Mouse (Mus musculus): Measurements from ENCODE around the gene 1190005I06Rik. TPM values are rescaled to one million over a fixed set of nuclear protein-coding genes. Genes with fewer than 3 reads are reported as not detected.

1190005I06Rik gene
- polyA plus RNA-seq, 2 experiments = 6.4 to 8.7 TPM

- Histone ChIP-seq H3K9ac (ENCODE audit: low read depth, low read length, severe bottlenecking) (no peak overlapping the region), H3K27ac (replicated peaks; ENCODE audit: low read depth, low read length) (no peak overlapping the region), H3K36me3 (ENCODE audit: control insufficient read depth, insufficient read depth, low read length) (no peaks in the 10 kb centered on the region), H3K9me3 (ENCODE audit: control insufficient read depth, low read length) (no peaks in the 10 kb centered on the region), H3K4me1 (ENCODE audit: control insufficient read depth, insufficient read depth, low read length) (peaks cover 8% of the 10 kb centered on the region), H3K4me2 (replicated peaks; ENCODE audit: low read depth, low read length, severe bottlenecking) (no peak overlapping the region), H3K27me3 (ENCODE audit: control insufficient read depth, insufficient read depth, low read length) (no peaks in the 10 kb centered on the region), H3K4me3 (replicated peaks; ENCODE audit: low read length) (no peak overlapping the region)
- ATAC-seq (ENCODE audit: low FRiP score, low read depth) (no peak), DNase-seq (ENCODE audit: low spot score) (no peak)
- no peak for TF ChIP-seq POLR2A (IDR thresholded peaks at IDR 0.05; ENCODE audit: borderline replicate concordance, extremely low read depth, insufficient read depth, insufficient read length)
- 88% methylated on average over 5 of the region's 5 CpGs for WGBS
Measured at GRCm38 (mm10) chr8:120594571-120594970, 52.9 kb downstream of the 1190005I06Rik start.

DNA sequence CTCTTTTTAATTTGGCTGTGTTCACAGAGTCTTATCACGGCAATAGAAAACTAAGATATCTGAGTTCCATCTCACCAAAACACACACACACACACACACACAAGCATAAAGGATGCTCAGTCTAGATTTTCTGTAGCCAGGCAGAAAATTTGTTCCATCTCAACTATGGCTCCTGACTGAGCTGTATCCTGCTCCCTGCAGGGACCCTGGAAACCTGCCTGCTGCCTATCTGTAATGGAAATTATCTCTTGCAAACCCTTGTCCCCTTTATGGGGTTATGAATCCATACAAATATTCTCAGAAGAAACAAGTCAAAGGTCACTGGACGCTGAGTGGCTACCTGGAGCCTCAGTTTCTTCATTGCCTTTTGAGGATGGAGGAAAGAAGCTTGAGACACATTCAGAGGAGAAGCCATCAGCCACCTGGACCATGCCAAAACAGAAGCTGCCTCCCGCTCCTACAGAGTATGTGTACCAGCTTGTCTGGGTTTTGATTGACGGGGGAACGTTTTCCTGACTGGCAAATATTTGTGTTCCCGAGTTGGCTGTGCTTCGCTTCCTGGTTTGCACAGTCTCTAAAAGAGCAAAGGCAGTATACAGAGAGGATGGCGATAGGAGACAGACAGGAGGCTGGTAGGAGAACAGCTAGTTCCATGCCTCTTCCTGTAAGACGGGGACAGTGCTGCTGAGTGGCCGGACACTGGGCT is 55.7 kb downstream of the 1190005I06Rik start:
- Histone ChIP-seq H3K27ac (replicated peaks; ENCODE audit: low read depth, low read length) (no peak overlapping the region), H3K27me3 (ENCODE audit: control insufficient read depth, insufficient read depth, low read length) (no peaks in the 10 kb centered on the region), H3K36me3 (ENCODE audit: control insufficient read depth, insufficient read depth, low read length) (no peaks in the 10 kb centered on the region), H3K4me2 (replicated peaks; ENCODE audit: low read depth, low read length, severe bottlenecking) (no peak overlapping the region), H3K4me1 (ENCODE audit: control insufficient read depth, insufficient read depth, low read length) (peaks cover 5% of the 10 kb centered on the region), H3K4me3 (replicated peaks; ENCODE audit: low read length) (no peak overlapping the region), H3K9me3 (ENCODE audit: control insufficient read depth, low read length) (no peaks in the 10 kb centered on the region), H3K9ac (ENCODE audit: low read depth, low read length, severe bottlenecking) (no peak overlapping the region)
- ATAC-seq (ENCODE audit: low FRiP score, low read depth) (no peak), DNase-seq (ENCODE audit: low spot score) (no peak)
- WGBS = 72% methylated on average over 10 of the region's 10 CpGs
- TF ChIP-seq POLR2A (IDR thresholded peaks at IDR 0.05; ENCODE audit: borderline replicate concordance, extremely low read depth, insufficient read depth, insufficient read length) = no peak

GRCm38 (mm10) chr8:120589921-120590320 is 57.5 kb downstream of the 1190005I06Rik start:
- Histone ChIP-seq H3K9me3 (ENCODE audit: control insufficient read depth, low read length) (no peaks in the 10 kb centered on the region), H3K4me3 (replicated peaks; ENCODE audit: low read length) (peak overlapping the region; percentile 43), H3K4me2 (replicated peaks; ENCODE audit: low read depth, low read length, severe bottlenecking) (peak overlapping the region; percentile 61), H3K27ac (replicated peaks; ENCODE audit: low read depth, low read length) (no peak overlapping the region), H3K27me3 (ENCODE audit: control insufficient read depth, insufficient read depth, low read length) (no peaks in the 10 kb centered on the region), H3K9ac (ENCODE audit: low read depth, low read length, severe bottlenecking) (peak overlapping the region; percentile 48), H3K4me1 (ENCODE audit: control insufficient read depth, insufficient read depth, low read length) (peaks cover 5% of the 10 kb centered on the region), H3K36me3 (ENCODE audit: control insufficient read depth, insufficient read depth, low read length) (peaks cover 10% of the 10 kb centered on the region)
- WGBS = 55% methylated on average over 2 of the region's 2 CpGs
- DNase-seq (ENCODE audit: low spot score) (peak; percentile 17), ATAC-seq (ENCODE audit: low FRiP score, low read depth) (no peak)
- TF ChIP-seq POLR2A (IDR thresholded peaks at IDR 0.05; ENCODE audit: borderline replicate concordance, extremely low read depth, insufficient read depth, insufficient read length) = no peak

GRCm38 (mm10) chr8:120588908-120589771 is 58.3 kb downstream of the 1190005I06Rik start, which contains the start of gene Gins2:
TSS of gene Gins2 (minus strand) at chr8:120589304.
- H3K27me3 ChIP-seq (ENCODE audit: control insufficient read depth, insufficient read depth, low read length) = no peaks in the 10 kb centered on the region
- DNase-seq (ENCODE audit: low spot score) (peak; percentile 100), ATAC-seq (ENCODE audit: low FRiP score, low read depth) (peak; percentile 99)
- peak within 1 kb of the TSS; percentile 81 for H3K9ac ChIP-seq (ENCODE audit: low read depth, low read length, severe bottlenecking)
- H3K4me2 ChIP-seq (replicated peaks; ENCODE audit: low read depth, low read length, severe bottlenecking) = peak within 1 kb of the TSS; percentile 80
- WGBS = 1% methylated on average over 65 of the region's 67 CpGs
- peak; percentile 60; the same call in 1 of the 2 replicates for TF ChIP-seq POLR2A (IDR thresholded peaks at IDR 0.05; ENCODE audit: borderline replicate concordance, extremely low read depth, insufficient read depth, insufficient read length)
- peak within 1 kb of the TSS; percentile 76 for H3K27ac ChIP-seq (replicated peaks; ENCODE audit: low read depth, low read length)
- H3K4me1 ChIP-seq (ENCODE audit: control insufficient read depth, insufficient read depth, low read length) = peaks cover 5% of the 10 kb centered on the region
- H3K9me3 ChIP-seq (ENCODE audit: control insufficient read depth, low read length) = no peaks in the 10 kb centered on the region
- peak within 1 kb of the TSS; percentile 70 for H3K4me3 ChIP-seq (replicated peaks; ENCODE audit: low read length)
- H3K36me3 ChIP-seq (ENCODE audit: control insufficient read depth, insufficient read depth, low read length) = peaks cover 14% of the 10 kb centered on the region

DNA sequence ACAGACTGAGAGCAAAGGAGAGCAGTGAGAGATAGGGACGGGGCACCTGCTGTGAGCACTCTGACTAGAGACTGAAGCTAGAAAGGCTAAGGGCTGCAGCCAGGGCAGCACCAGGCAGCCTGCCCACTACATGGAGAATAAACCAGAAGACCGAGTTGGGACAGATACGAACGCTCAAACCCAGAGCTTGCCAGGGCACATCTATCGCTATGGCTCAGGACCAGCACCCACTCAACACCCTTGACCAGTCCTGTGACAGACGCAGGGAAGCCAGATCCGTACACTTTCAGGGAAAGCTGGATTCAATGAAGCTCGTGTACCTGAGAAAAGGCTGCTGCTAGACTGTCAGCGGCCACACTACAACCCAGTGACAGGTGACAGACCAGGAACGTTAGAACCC is 61.9 kb downstream of the 1190005I06Rik start:
- H3K4me3 ChIP-seq (replicated peaks; ENCODE audit: low read length) = no peak overlapping the region
- H3K4me1 ChIP-seq (ENCODE audit: control insufficient read depth, insufficient read depth, low read length) = peaks cover 5% of the 10 kb centered on the region
- H3K9ac ChIP-seq (ENCODE audit: low read depth, low read length, severe bottlenecking) = no peak overlapping the region
- WGBS = 86% methylated on average over 10 of the region's 10 CpGs
- peaks cover 34% of the 10 kb centered on the region for H3K36me3 ChIP-seq (ENCODE audit: control insufficient read depth, insufficient read depth, low read length)
- ATAC-seq (ENCODE audit: low FRiP score, low read depth) = no peak
- no peaks in the 10 kb centered on the region for H3K9me3 ChIP-seq (ENCODE audit: control insufficient read depth, low read length)
- no peak for TF ChIP-seq POLR2A (IDR thresholded peaks at IDR 0.05; ENCODE audit: borderline replicate concordance, extremely low read depth, insufficient read depth, insufficient read length)
- H3K27ac ChIP-seq (replicated peaks; ENCODE audit: low read depth, low read length) = no peak overlapping the region
- H3K27me3 ChIP-seq (ENCODE audit: control insufficient read depth, insufficient read depth, low read length) = no peaks in the 10 kb centered on the region
- no peak for DNase-seq (ENCODE audit: low spot score)
- no peak overlapping the region for H3K4me2 ChIP-seq (replicated peaks; ENCODE audit: low read depth, low read length, severe bottlenecking)

Measured in limb, embryonic 14.5 days (tissue).